In genomic region chr4:116491886-116492285, GRCm38 (mm10) we compare ENCODE assay signal across 15 mouse cellular contexts. TPM values are rescaled to one million over a fixed set of nuclear protein-coding genes. Genes with fewer than 3 reads are reported as not detected.
A peak's percentile ranks its signal among the peaks of the same experiment; 100 is the strongest.
DNase-seq lines count a peak whose midpoint lies in the region; ATAC-seq and TF ChIP-seq lines count a peak whose summit lies in the region.
"Had no signal": no experiment of that assay in that cellular context is flagged by ENCODE, and none has a peak within 500 bp of the region (broad histone marks: within the 10 kb centered on the region; RNA-seq: fewer than 3 reads in every experiment).

No protein-coding gene starts in this region.

- peaks cover 28% of the 10 kb centered on the region for H3K4me1 ChIP-seq in heart, embryonic 13.5 days
- peaks cover 4% of the 10 kb centered on the region for H3K4me1 ChIP-seq in heart, adult 2 months (ENCODE audit: control insufficient read depth, insufficient read depth, low read length)
- H3K4me1 ChIP-seq in limb, embryonic 14.5 days (ENCODE audit: control insufficient read depth, insufficient read depth, low read length), result no peaks in the 10 kb centered on the region
- H3K4me1 ChIP-seq in limb, embryonic 10.5 days, result no peaks in the 10 kb centered on the region
- H3K4me1 ChIP-seq in small intestine, adult 2 months (ENCODE audit: control insufficient read depth, insufficient read depth, insufficient read length, low read length), result peaks cover 16% of the 10 kb centered on the region; the same call in 1 of the 2 replicates
- H3K4me1 ChIP-seq in hindbrain, embryonic 11.5 days (replicated peaks; ENCODE audit: control insufficient read depth, insufficient read depth, low read length), result no peaks in the 10 kb centered on the region
- H3K4me1 ChIP-seq: forebrain, embryonic 12.5 days had no signal

- H3K27me3 ChIP-seq in heart, embryonic 13.5 days (replicated peaks), result peaks cover 6% of the 10 kb centered on the region; the same call in 1 of the 2 replicates
- H3K27me3 ChIP-seq in heart, adult 2 months (ENCODE audit: control insufficient read depth, insufficient read depth, low read length), result no peaks in the 10 kb centered on the region
- H3K27me3 ChIP-seq in limb, embryonic 14.5 days (ENCODE audit: control insufficient read depth, insufficient read depth, low read length), result no peaks in the 10 kb centered on the region
- H3K27me3 ChIP-seq in limb, embryonic 10.5 days (ENCODE audit: low read depth, poor library complexity, severe bottlenecking), result no peaks in the 10 kb centered on the region
- no peaks in the 10 kb centered on the region for H3K27me3 ChIP-seq in small intestine, adult 2 months (ENCODE audit: control insufficient read depth, insufficient read depth, low read length)
- no peaks in the 10 kb centered on the region for H3K27me3 ChIP-seq in hindbrain, embryonic 11.5 days (ENCODE audit: control insufficient read depth, insufficient read depth, low read length)
- H3K27me3 ChIP-seq: embryonic facial prominence, embryonic 13.5 days; forebrain, embryonic 12.5 days had no signal

- H3K36me3 ChIP-seq in heart, embryonic 13.5 days, result no peaks in the 10 kb centered on the region
- H3K36me3 ChIP-seq in heart, adult 2 months (ENCODE audit: control insufficient read depth, insufficient read depth, low read length), result no peaks in the 10 kb centered on the region; the same call in 1 of the 2 replicates
- no peaks in the 10 kb centered on the region for H3K36me3 ChIP-seq in limb, embryonic 14.5 days (ENCODE audit: control insufficient read depth, insufficient read depth, low read length)
- no peaks in the 10 kb centered on the region for H3K36me3 ChIP-seq in limb, embryonic 10.5 days
- no peaks in the 10 kb centered on the region for H3K36me3 ChIP-seq in small intestine, adult 2 months (ENCODE audit: control insufficient read depth, insufficient read depth, low read length)
- no peaks in the 10 kb centered on the region for H3K36me3 ChIP-seq in hindbrain, embryonic 11.5 days (ENCODE audit: control insufficient read depth, insufficient read depth, low read length)
- H3K36me3 ChIP-seq: embryonic facial prominence, embryonic 13.5 days; forebrain, embryonic 12.5 days; G1E had no signal

- no peak for TF ChIP-seq CTCF in heart, adult 2 months (IDR thresholded peaks at IDR 0.05)
- TF ChIP-seq CTCF in small intestine, adult 2 months (IDR thresholded peaks at IDR 0.05; ENCODE audit: extremely low read depth, insufficient read length, insufficient replicate concordance, low read depth, low read length), result no peak

- no peak for DNase-seq in heart, adult 2 months
- DNase-seq in limb, embryonic 14.5 days (ENCODE audit: low spot score), result peak; percentile 61
- no peak for DNase-seq in limb, embryonic 10.5 days (ENCODE audit: low spot score)
- peak; percentile 72 for DNase-seq in adipocyte (ENCODE audit: low spot score)
- no peak for DNase-seq in urinary bladder, adult 2 months (ENCODE audit: low spot score)
- DNase-seq in hindbrain, embryonic 11.5 days (ENCODE audit: low spot score), result no peak
- DNase-seq: adrenal gland, postnatal 25 days; cerebellum, adult 11 months; cerebellum, postnatal 36 days had no signal

- no peak for TF ChIP-seq EP300 in heart, adult 2 months (IDR thresholded peaks at IDR 0.05; ENCODE audit: insufficient read depth, low read depth, low read length)

- H3K79me2 ChIP-seq in heart, adult 2 months (replicated peaks; ENCODE audit: control insufficient read depth, insufficient read depth, low read length), result no peaks in the 10 kb centered on the region

- no peak overlapping the region for H3K4me3 ChIP-seq in heart, embryonic 13.5 days
- H3K4me3 ChIP-seq in heart, adult 2 months, result no peak overlapping the region
- no peak overlapping the region for H3K4me3 ChIP-seq in limb, embryonic 14.5 days (replicated peaks; ENCODE audit: low read length)
- no peak overlapping the region for H3K4me3 ChIP-seq in limb, embryonic 10.5 days
- no peak overlapping the region for H3K4me3 ChIP-seq in small intestine, adult 2 months (ENCODE audit: low read depth, low read length)
- no peak overlapping the region for H3K4me3 ChIP-seq in hindbrain, embryonic 11.5 days (ENCODE audit: low read depth, low read length)
- H3K4me3 ChIP-seq: embryonic facial prominence, embryonic 13.5 days; forebrain, embryonic 12.5 days had no signal

- ATAC-seq in heart, embryonic 13.5 days (ENCODE audit: extremely low read depth, insufficient number of reproducible peaks, low FRiP score, low TSS enrichment), result no peak
- ATAC-seq in limb, embryonic 14.5 days (ENCODE audit: low FRiP score, low read depth), result no peak
- no peak for ATAC-seq in hindbrain, embryonic 11.5 days (ENCODE audit: low FRiP score)
- ATAC-seq: inflammation-experienced regulatory T-cells, adult 6 months had no signal

- peak overlapping the region; percentile 75 for H3K27ac ChIP-seq in heart, embryonic 13.5 days (replicated peaks)
- no peak overlapping the region; the same call in 1 of the 2 replicates for H3K27ac ChIP-seq in heart, adult 2 months
- no peak overlapping the region for H3K27ac ChIP-seq in limb, embryonic 14.5 days (replicated peaks; ENCODE audit: low read depth, low read length)
- H3K27ac ChIP-seq in limb, embryonic 10.5 days, result no peak overlapping the region
- H3K27ac ChIP-seq in small intestine, adult 2 months (ENCODE audit: insufficient read depth, low read depth, low read length), result peak overlapping the region; percentile 83
- H3K27ac ChIP-seq in hindbrain, embryonic 11.5 days (ENCODE audit: low read depth, low read length), result no peak overlapping the region
- H3K27ac ChIP-seq: embryonic facial prominence, embryonic 13.5 days; forebrain, embryonic 12.5 days had no signal

- peaks cover 9% of the 10 kb centered on the region for H3K9me3 ChIP-seq in heart, embryonic 13.5 days
- H3K9me3 ChIP-seq in limb, embryonic 14.5 days (ENCODE audit: control insufficient read depth, low read length), result 0 out of 2 replicates have a peak, but pooled peaks cover 4% of the 10 kb centered on the region
- no peaks in the 10 kb centered on the region for H3K9me3 ChIP-seq in limb, embryonic 10.5 days (replicated peaks)
- H3K9me3 ChIP-seq in hindbrain, embryonic 11.5 days (ENCODE audit: control insufficient read depth, low read length), result no peaks in the 10 kb centered on the region
- H3K9me3 ChIP-seq: embryonic facial prominence, embryonic 13.5 days; forebrain, embryonic 12.5 days had no signal

- H3K4me2 ChIP-seq in heart, embryonic 13.5 days, result peak overlapping the region; percentile 1; the same call in 1 of the 2 replicates
- H3K4me2 ChIP-seq in limb, embryonic 14.5 days (replicated peaks; ENCODE audit: low read depth, low read length, severe bottlenecking), result no peak overlapping the region
- no peak overlapping the region for H3K4me2 ChIP-seq in hindbrain, embryonic 11.5 days (replicated peaks; ENCODE audit: low read depth, low read length)
- H3K4me2 ChIP-seq: embryonic facial prominence, embryonic 13.5 days; forebrain, embryonic 12.5 days had no signal

- 23% methylated on average over 2 of the region's 2 CpGs for WGBS in heart, embryonic 13.5 days
- WGBS in heart, adult 2 months, result 55% methylated on average over 2 of the region's 2 CpGs
- WGBS in limb, embryonic 14.5 days, result 81% methylated on average over 2 of the region's 2 CpGs
- 91% methylated on average over 2 of the region's 2 CpGs for WGBS in limb, embryonic 10.5 days
- WGBS in small intestine, adult 2 months, result 53% methylated on average over 2 of the region's 2 CpGs
- WGBS in hindbrain, embryonic 11.5 days, result 91% methylated on average over 2 of the region's 2 CpGs

- intact Hi-C loops in heart, adult 2 months (cut with DNase I), result no loop called here

- no peak for TF ChIP-seq POLR2A in heart, adult 2 months (IDR thresholded peaks at IDR 0.05; ENCODE audit: insufficient read depth, low read depth, low read length)
- TF ChIP-seq POLR2A in limb, embryonic 14.5 days (IDR thresholded peaks at IDR 0.05; ENCODE audit: borderline replicate concordance, extremely low read depth, insufficient read depth, insufficient read length), result no peak
- no peak for TF ChIP-seq POLR2A in small intestine, adult 2 months (IDR thresholded peaks at IDR 0.05; ENCODE audit: low read depth, low read length)

- H3K9ac ChIP-seq in heart, embryonic 13.5 days, result no peak overlapping the region
- no peak overlapping the region for H3K9ac ChIP-seq in heart, adult 2 months (ENCODE audit: low read depth, low read length)
- no peak overlapping the region for H3K9ac ChIP-seq in limb, embryonic 14.5 days (ENCODE audit: low read depth, low read length, severe bottlenecking)
- H3K9ac ChIP-seq in hindbrain, embryonic 11.5 days (ENCODE audit: low read depth, low read length), result no peak overlapping the region
- H3K9ac ChIP-seq: embryonic facial prominence, embryonic 13.5 days; forebrain, embryonic 12.5 days had no signal

RNA-seq across cellular contexts. Expression of gene Ipp, which starts 15.5 kb away (rescaled TPM):
- polyA plus RNA-seq in heart, embryonic 13.5 days (2015; fragmentation: Nextera tagmentation; extraction: Ambion mirVana), result 14.3 and 15.6 TPM in 2 replicates
- 10 to 100 TPM; 14.8 to 15.1 TPM for total RNA-seq in heart, adult 2 months (2021)
- 3.5 and 6.9 TPM in 2 replicates for polyA plus RNA-seq in heart, adult 2 months (2012; rRNA removed)
- polyA plus RNA-seq in limb, embryonic 14.5 days (2012; rRNA removed), result 5.6 and 6.1 TPM in 2 replicates
- 3.1 and 3.9 TPM in 2 replicates for polyA plus RNA-seq in limb, embryonic 14.5 days (2014; fragmentation: Nextera tagmentation; extraction: Ambion mirVana)
- polyA plus RNA-seq in limb, embryonic 10.5 days (2016; fragmentation: Nextera tagmentation; extraction: Ambion mirVana), result 15.2 and 19.1 TPM in 2 replicates
- 0.29 and 1.1 TPM in 2 replicates for polyA plus RNA-seq in small intestine, adult 2 months (2012; rRNA removed)
- 6.9 and 7.1 TPM in 2 replicates for polyA plus RNA-seq in urinary bladder, adult 2 months (2012; rRNA removed)
- polyA plus RNA-seq in hindbrain, embryonic 11.5 days (2014; fragmentation: Nextera tagmentation; extraction: Ambion mirVana), result 5.5 and 5.6 TPM in 2 replicates

RNA-seq across cellular contexts. Expression of gene Mast2, which starts 27.9 kb away (rescaled TPM):
- 12.8 and 12.9 TPM in 2 replicates for polyA plus RNA-seq in heart, embryonic 13.5 days (2015; fragmentation: Nextera tagmentation; extraction: Ambion mirVana)
- total RNA-seq in heart, adult 2 months (2021), result 100 to 1,000 TPM; 108 to 136 TPM
- 144 and 149 TPM in 2 replicates for polyA plus RNA-seq in heart, adult 2 months (2012; rRNA removed)
- 54.7 and 83.6 TPM in 2 replicates for polyA plus RNA-seq in limb, embryonic 14.5 days (2012; rRNA removed)
- polyA plus RNA-seq in limb, embryonic 14.5 days (2014; fragmentation: Nextera tagmentation; extraction: Ambion mirVana), result 24.1 and 31.2 TPM in 2 replicates
- polyA plus RNA-seq in limb, embryonic 10.5 days (2016; fragmentation: Nextera tagmentation; extraction: Ambion mirVana), result 16.3 and 19.2 TPM in 2 replicates
- polyA plus RNA-seq in small intestine, adult 2 months (2012; rRNA removed), result 107 and 224 TPM in 2 replicates
- polyA plus RNA-seq in urinary bladder, adult 2 months (2012; rRNA removed), result 23.6 and 29.6 TPM in 2 replicates
- polyA plus RNA-seq in hindbrain, embryonic 11.5 days (2014; fragmentation: Nextera tagmentation; extraction: Ambion mirVana), result 31.9 and 59.0 TPM in 2 replicates

Comparison
In these comparisons a context has a peak if more than half of its experiments do, and no peak if none do; other contexts are left out.
1. H3K27ac ChIP-seq: peak in heart, embryonic 13.5 days (single experiment) and small intestine, adult 2 months (single experiment); none in heart, adult 2 months (single experiment), limb, embryonic 14.5 days (single experiment), limb, embryonic 10.5 days (single experiment) and hindbrain, embryonic 11.5 days (single experiment).
2. DNase-seq: peak in limb, embryonic 14.5 days (single experiment) and adipocyte (single experiment); none in heart, adult 2 months (0 of 2), limb, embryonic 10.5 days (single experiment), urinary bladder, adult 2 months (single experiment) and hindbrain, embryonic 11.5 days (single experiment).